Mouse (Mus musculus) lung, postnatal 0 days (tissue): ENCODE data around the gene Dcpp2.

ENCODE experiments used
- CTCF ChIP-seq: IDR thresholded peaks from 2 replicates; pipeline ENCODE4 v1.5.1; 2016; ENCODE audit warnings: antibody characterized with exemption, mild to moderate bottlenecking
- EP300 ChIP-seq: IDR thresholded peaks from 2 replicates; pipeline ENCODE4 v1.6.1; 2016; ENCODE audit warnings: antibody characterized with exemption, mild to moderate bottlenecking, control low read depth

GRCm38 (mm10) chr17:23854229-23854765 lies 26.4 kb upstream of the Dcpp2 start:
- TF ChIP-seq EP300, result no peak
- TF ChIP-seq CTCF, result no peak
